Mouse (Mus musculus) 416B (cell line): ENCODE measurements at regions not wholly inside any gene's neighbourhood (a gene's known extent, or its start where the extent isn't known, plus 50 kb on each side); places are given as distances from the start of the nearest gene placed in this dataset.

Experiments
- DNase-seq: peaks from one replicate; pipeline ENCODE4 v3.0.0; 2011; ENCODE audit warnings: low read depth

GRCm38 (mm10) chr8:9048116-9048515 lies 357.8 kb upstream of the Arglu1 start:
- no peak for DNase-seq

DNA sequence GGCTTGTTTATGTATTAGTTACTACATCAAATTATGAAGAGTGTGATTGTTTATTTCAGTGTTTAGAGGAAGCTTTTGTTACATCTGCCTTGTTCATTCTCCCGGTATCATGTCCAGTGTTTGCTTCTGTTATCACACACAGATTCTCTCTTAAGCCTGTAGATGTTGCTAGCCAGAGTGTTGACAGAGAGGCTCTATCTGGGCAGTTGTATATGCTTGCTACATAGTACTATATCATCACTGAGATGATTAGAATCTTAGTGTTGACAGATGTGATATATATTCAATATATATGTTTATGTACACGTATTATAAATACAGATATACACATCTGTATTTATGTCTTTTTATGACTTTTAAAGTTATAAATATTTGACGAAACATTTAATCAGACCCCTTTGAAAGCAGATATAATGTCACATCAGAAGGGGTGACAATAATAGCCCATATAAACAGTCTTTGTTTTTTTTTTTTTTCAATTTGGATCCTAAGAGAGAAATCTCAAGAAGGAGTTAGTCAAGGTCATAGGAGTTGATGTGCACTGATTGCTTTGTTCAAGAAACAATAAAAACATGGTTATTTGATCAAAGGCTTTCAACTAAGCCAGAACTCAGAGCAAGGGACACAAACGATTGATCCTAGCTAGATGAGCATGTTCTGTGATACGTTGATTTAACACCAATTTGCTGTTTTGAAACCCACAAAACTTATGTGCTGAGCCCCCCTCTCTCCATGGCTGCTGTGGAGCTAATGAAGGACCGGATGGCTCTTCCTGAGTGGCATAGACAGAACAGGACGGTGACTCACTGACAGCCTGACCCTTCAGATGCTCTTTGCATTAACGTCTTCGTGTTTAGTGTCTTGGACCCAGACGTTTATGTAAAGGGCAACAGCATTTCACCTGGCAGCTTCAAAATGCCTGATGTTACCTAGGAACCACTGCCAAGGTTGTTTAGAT lies 352.8 kb upstream of the Arglu1 start:
- no peak for DNase-seq

GRCm38 (mm10) chr8:9029156-9029555 lies 338.8 kb upstream of the Arglu1 start:
- DNase-seq: no peak

- DNase-seq: no peak
Measured at GRCm38 (mm10) chr8:9027672-9028071, 337.4 kb upstream of the Arglu1 start.

DNA sequence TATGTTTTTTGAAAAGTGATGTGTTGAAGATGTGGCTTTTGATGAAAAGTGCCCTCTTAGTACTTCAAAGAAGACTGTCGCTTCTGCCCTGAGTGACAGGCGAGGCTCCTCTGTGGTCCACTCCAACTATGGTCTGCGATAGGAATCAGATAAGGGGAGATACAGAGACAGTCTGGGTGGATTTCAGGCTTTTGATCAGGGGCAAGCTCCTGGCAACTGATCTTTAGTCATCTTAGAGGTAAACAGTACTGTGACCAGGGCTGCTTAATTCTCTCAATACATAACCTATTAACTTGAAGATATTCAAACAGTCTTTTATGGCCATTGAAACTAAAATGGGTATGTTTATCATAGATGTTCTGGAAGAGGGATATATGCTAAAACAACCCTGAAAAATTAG lies 335.6 kb upstream of the Arglu1 start:
- no peak for DNase-seq

DNA sequence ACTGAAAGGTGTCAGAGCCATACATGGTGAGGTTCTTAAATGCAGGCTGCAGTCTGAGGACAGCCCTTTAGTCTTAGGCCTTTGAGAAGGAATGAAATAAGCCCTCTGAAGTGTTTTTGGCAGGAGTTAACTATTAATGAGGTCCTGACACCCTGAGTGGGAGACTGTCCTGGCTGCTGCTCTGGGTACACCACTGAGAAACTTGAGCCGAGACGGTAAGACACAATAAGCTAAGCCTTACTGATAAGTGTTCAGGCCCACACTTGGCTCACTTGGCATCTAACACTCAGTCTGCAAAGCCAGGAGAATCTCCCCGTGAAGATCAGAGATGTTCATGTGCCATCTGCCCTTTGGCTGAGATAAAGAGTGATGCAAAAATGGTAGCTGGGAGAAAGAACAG lies 335.1 kb upstream of the Arglu1 start:
- no peak for DNase-seq

DNA sequence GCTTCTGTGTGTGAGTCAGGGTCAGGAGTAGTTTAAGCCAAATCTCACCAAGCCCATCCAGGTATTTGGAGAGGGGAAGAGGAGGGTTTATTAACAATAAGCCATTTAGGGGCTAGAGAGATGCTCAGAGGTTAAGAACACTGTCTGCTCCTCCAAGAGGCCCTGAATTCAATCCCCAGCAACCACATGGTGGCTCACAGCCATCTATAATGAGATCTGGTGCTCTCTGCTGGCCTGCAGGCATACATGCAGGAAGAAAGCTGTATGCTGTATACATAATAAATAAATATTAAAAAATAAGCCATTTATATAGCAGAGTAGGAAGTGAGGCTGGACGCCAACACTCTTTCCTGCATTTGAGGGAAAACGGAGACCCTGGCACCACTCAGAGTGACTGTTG lies 330.4 kb upstream of the Arglu1 start:
- no peak for DNase-seq

- peak; percentile 14 for DNase-seq
Measured at GRCm38 (mm10) chr8:9020180-9020579, 329.9 kb upstream of the Arglu1 start.

DNA sequence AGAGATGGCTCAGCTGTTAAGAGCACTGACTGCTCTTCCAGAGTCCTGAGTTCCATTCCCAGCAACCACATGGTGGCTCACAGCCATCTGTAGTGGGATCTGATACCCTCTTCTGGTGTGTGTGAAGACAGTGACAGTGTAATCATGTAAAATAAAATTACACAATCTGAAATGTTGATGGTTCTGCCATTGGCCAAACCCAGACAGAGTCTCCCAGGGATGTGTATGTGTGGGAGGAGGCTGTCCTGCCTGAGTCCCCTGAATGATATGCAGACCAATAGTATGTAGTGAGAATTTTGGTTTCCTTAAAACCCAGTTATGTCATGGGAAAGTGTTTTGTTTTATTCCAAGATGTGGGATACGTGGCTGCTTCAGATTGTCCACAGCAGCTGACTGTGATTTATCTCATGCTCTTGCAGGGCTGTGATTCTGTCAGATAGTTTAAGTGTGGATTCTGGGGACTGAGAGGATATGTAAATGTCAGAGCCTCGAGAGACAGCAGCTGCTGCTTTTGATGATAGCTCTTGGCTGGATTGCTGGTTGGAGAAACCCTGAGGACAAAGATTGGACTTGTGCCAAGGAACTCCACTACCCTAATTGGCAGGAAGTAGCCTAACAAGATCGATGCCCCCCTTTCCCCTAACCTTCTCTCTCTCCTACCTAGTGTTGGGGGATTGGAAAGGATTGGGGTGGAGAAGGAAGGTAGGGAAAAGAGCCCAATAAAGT lies 321.6 kb upstream of the Arglu1 start:
- no peak for DNase-seq

DNA sequence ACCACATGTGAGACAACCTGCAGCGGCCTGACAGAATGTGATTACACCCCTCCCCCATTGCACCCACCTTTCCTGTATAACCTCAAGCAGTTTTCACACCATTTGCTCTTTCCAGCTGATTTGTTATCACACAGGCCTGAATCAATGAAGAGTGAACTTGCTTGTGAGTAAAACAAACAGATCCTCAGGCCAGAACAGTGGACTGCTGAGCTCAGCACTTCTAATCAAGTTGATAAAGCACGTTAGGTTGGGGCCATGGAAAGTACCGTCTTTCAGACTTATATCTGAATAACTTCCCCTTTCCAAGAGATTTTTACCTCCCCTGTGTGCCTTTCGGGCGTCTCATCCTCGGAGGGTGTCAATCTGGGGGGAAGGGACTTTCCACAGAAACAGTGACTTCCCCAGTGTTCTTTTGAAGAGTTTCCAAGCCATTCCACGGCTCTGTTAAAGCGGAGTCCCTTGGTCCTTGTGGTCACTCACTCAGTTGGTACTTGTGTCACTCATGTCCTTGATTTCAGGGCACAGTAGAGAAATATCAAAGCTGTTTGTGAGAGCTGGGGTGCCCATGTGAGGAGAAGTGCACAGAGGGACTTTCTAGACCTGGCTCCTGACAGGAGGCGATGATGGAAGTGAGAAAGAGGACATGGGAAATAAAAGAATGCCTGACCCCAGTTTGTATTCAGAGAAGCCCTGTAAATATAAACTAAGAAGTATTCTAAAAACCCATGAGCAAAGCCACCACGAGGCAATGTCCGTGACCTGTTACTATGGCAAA lies 317.9 kb upstream of the Arglu1 start:
- DNase-seq: no peak

- DNase-seq: no peak
Measured at GRCm38 (mm10) chr8:8999914-9000313, 309.6 kb upstream of the Arglu1 start.

GRCm38 (mm10) chr8:8997621-8998020 lies 307.3 kb upstream of the Arglu1 start:
- DNase-seq: no peak

- DNase-seq: no peak
Measured at GRCm38 (mm10) chr8:8994596-8995189, 304.4 kb upstream of the Arglu1 start.

DNA sequence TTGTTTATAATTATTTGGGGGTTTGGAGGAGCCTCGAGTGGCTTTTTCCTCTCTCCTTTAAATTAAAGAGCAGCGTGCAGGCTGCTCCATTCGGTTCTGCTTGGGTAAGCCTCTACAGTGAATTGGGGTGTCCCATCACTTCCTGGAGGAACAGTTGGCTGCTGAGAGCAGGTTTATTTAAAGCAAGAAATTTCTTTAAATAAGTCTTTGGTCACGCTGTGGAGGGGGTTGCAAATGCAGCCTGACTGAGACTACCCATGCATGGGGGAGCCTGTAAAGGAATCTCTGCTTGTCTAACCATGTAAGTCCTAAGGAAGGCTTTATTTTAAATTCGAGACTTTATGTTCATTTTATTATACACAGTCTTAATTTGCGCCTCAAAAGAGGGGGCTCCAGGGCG lies 303.7 kb upstream of the Arglu1 start:
- no peak for DNase-seq

- peak; percentile 58 for DNase-seq
Measured at GRCm38 (mm10) chr8:8992461-8993032, 302.2 kb upstream of the Arglu1 start.

DNA sequence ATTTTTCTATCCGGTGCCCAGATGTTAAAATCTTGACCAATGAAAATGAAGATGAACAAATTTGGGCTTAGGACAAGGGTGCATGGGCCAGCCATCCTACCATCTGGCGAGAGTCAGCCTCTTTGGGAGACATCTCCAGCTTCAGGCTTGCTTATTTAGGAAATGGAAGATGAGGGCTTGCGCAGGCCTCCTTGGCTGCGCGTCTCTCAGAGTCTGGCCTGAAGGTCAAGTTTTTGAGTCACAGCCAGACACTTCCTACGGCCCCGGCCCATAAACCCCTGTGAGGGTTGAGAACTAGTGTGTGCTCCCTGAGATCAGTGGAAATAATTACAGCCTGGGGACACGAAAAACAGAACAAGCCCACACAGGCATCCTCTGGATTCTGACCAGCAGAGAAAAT lies 300.7 kb upstream of the Arglu1 start:
- no peak for DNase-seq

GRCm38 (mm10) chr8:8986068-8986467 lies 295.7 kb upstream of the Arglu1 start:
- DNase-seq: no peak

DNA sequence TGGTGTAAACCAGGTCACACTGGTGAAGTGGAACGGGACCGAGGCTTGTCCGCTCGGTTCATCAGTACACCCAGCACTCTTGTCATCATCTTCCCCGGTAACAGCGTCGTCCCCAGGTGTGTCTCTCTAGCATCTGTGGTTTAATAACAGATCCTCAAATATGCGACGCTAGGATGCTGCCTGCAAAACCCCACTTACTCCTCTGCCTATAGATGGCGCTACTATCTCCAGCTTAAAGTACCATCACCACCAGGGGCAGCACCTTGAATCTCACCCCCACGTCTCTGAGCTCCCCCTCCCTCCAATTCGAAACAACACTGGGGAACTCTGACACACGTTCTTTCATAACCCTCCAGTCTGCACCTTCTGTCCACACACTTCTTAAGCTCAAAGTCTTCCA lies 295.1 kb upstream of the Arglu1 start:
- DNase-seq: no peak

GRCm38 (mm10) chr8:8984829-8985251 lies 294.5 kb upstream of the Arglu1 start:
- no peak for DNase-seq

DNA sequence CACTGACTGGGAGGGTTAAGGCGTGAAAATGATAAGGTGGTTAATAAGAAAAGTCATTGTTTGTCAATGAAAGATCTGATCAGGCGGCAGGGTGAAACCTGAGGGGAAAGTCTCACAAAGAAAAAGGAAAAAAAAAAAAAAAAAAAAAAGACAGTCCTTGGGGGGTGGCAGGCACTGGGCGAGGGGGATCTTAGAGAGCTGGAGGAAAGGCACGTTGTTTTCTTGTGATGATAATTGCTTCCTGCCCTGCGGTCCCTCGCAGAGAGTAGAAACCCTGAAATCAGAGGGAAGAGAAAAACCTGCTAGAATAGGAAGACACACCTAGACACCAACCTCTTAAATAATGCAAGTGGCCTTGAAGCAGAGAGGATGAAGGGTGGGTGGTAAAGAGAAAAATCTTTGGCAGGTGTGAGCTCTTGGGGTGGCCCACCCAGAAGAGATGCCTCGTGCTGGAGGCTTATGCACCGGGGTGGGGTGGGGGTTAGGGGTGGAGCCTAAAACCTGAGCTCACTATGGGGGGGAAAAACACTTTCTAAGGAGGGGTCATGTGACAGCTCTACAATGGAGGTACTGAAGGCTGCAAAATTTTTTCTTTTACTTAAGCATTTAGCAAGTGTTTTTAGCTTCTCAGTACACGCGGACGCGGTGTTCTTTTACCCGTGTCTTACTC lies 294.0 kb upstream of the Arglu1 start:
- DNase-seq: no peak

- no peak for DNase-seq
Measured at GRCm38 (mm10) chr8:8983133-8983661, 292.9 kb upstream of the Arglu1 start.
